Mouse (Mus musculus): ENCODE results near the gene Btg3. TPM values are rescaled to one million over a fixed set of nuclear protein-coding genes. Genes with fewer than 3 reads are reported as not detected.

Btg3 gene
- polyA plus RNA-seq, 1 experiment from 2014 or later = 7.6 TPM

DNA sequence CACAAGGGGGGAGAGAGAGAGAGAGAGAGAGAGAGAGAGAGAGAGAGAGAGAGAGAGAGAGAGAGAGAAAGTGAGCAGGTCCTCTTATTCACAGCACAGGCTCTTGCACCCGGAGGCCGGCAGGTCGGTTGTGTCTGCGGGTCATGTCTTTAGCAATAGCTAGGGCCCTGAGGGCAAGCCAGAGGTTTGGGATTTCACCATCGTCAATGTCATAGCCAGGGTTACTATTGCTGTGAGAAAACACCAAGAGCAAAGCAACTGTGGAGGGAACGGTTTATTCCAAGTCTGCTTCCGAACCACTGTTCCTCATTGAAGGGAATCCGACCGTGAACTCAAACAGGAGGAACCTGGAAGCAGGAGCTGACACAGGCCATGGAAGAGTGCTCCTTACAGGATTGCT is 80.9 kb downstream of the Btg3 start:
- no peaks in the 10 kb centered on the region for H3K36me3 ChIP-seq (ENCODE audit: control insufficient read depth, insufficient read depth)
- H3K4me1 ChIP-seq (ENCODE audit: control insufficient read depth, low read depth, low read length) = no peaks in the 10 kb centered on the region; the same call in none of the 2 replicates
- no peak overlapping the region for H3K4me2 ChIP-seq (ENCODE audit: low read depth, low read length)
- H3K4me3 ChIP-seq (ENCODE audit: low read depth, low read length) = no peak overlapping the region
- WGBS (ENCODE audit: insufficient replicate concordance) = 53% methylated on average over 9 of the region's 9 CpGs
- no peaks in the 10 kb centered on the region for H3K9me3 ChIP-seq (replicated peaks; ENCODE audit: control insufficient read depth, low read length)
- H3K9ac ChIP-seq (ENCODE audit: low read depth, low read length) = no peak overlapping the region
- H3K27me3 ChIP-seq (ENCODE audit: control insufficient read depth, insufficient read depth, low read depth, low read length) = peaks cover 3% of the 10 kb centered on the region
- ATAC-seq (ENCODE audit: low read depth) = peak; percentile 78
- H3K27ac ChIP-seq (ENCODE audit: low read length) = no peak overlapping the region

DNA sequence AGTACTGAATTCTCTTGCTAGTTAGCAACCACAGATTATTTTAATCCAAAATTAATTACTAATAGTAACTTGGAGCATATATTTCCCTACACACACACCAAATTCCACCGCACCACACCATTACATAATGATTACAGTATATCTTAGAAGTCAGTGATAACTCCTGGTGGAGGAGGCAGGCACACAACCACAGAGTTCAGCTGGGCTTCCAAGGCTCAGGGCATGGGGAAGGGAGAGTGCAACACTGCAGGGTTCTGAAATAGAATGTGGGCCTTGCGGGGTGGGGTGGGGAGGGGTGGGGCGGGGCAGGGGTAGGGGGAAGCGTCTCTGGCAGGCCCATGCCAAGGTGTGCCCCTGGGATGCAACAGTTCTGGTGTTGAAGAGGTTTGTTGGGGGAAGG is 81.4 kb downstream of the Btg3 start:
- no peak; the same call in 1 of the 2 replicates for ATAC-seq (ENCODE audit: low read depth)

DNA sequence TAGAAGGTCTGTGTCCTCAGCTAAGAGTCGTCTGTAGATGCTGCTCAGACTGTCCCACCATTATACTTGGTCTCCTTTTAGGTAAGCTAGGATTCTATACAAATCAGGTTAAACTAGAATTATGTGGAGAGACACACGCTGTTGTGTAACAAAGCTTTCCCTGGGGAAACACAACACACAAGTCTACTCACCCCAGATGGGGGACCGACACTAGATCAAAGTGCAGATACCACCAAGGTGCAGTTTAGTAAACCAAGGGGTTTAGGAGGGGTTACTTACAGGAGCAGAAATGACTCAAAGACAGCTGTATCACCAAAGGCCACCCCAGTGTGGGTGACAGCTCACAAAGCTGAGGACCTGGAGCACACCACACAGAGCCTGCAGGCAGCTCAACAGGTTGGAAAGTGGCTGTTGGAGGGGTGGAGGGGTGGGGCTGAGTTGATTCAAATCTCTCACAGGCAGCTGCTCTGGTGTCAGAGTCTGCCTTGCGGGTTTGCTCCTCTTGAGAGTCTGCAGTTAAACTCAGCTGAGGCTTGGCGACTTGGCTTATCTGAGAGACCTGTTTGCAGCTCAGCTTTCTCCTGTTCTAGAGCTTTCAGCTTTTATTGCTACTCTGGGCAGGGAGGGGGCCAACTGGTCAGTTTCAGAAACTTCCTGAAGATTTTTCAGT is 82.3 kb downstream of the Btg3 start:
- ATAC-seq (ENCODE audit: low read depth) = peak; percentile 64
- Histone ChIP-seq H3K9ac (ENCODE audit: low read depth, low read length) (no peak overlapping the region), H3K4me1 (ENCODE audit: control insufficient read depth, low read depth, low read length) (no peaks in the 10 kb centered on the region; the same call in none of the 2 replicates), H3K4me2 (ENCODE audit: low read depth, low read length) (no peak overlapping the region), H3K27ac (ENCODE audit: low read length) (no peak overlapping the region), H3K27me3 (ENCODE audit: control insufficient read depth, insufficient read depth, low read depth, low read length) (no peaks in the 10 kb centered on the region), H3K36me3 (ENCODE audit: control insufficient read depth, insufficient read depth) (no peaks in the 10 kb centered on the region), H3K9me3 (replicated peaks; ENCODE audit: control insufficient read depth, low read length) (no peaks in the 10 kb centered on the region), H3K4me3 (ENCODE audit: low read depth, low read length) (no peak overlapping the region)
- 31% methylated on average over 5 of the region's 5 CpGs for WGBS (ENCODE audit: insufficient replicate concordance)

More for the DNA sequence above, 81.4 kb downstream of the Btg3 start:
- WGBS (ENCODE audit: insufficient replicate concordance) = 35% methylated on average over 4 of the region's 4 CpGs
- H3K9ac ChIP-seq (ENCODE audit: low read depth, low read length) = no peak overlapping the region
- H3K27ac ChIP-seq (ENCODE audit: low read length) = no peak overlapping the region
- no peaks in the 10 kb centered on the region for H3K9me3 ChIP-seq (replicated peaks; ENCODE audit: control insufficient read depth, low read length)
- no peaks in the 10 kb centered on the region for H3K36me3 ChIP-seq (ENCODE audit: control insufficient read depth, insufficient read depth)
- H3K4me2 ChIP-seq (ENCODE audit: low read depth, low read length) = no peak overlapping the region
- H3K27me3 ChIP-seq (ENCODE audit: control insufficient read depth, insufficient read depth, low read depth, low read length) = no peaks in the 10 kb centered on the region
- H3K4me3 ChIP-seq (ENCODE audit: low read depth, low read length) = no peak overlapping the region
- no peaks in the 10 kb centered on the region; the same call in none of the 2 replicates for H3K4me1 ChIP-seq (ENCODE audit: control insufficient read depth, low read depth, low read length)

DNA sequence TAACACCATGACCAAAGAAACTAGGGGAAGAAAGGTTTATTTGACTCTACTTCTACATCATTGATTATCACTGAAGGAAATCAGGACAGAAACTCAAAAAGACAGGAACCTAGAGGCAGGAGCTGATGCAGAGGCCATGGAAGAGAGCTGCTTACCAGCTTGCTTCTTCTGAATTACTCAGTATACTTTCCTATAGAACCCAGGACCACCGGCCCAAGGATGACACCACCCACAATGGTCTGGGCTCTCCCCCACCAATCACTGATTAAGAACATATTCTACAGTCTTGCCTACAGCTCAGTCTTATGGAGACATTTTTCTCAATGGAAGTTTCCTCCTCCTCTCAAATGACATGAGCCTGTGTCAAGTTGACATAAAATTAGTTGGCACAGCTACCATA is 82.9 kb downstream of the Btg3 start:
- no peak overlapping the region for H3K27ac ChIP-seq (ENCODE audit: low read length)
- ATAC-seq (ENCODE audit: low read depth) = no peak
- WGBS (ENCODE audit: insufficient replicate concordance) = 77% methylated on average over 1 of the region's 1 CpGs
- no peaks in the 10 kb centered on the region for H3K27me3 ChIP-seq (ENCODE audit: control insufficient read depth, insufficient read depth, low read depth, low read length)
- no peak overlapping the region for H3K4me3 ChIP-seq (ENCODE audit: low read depth, low read length)
- no peaks in the 10 kb centered on the region for H3K9me3 ChIP-seq (replicated peaks; ENCODE audit: control insufficient read depth, low read length)
- no peaks in the 10 kb centered on the region for H3K36me3 ChIP-seq (ENCODE audit: control insufficient read depth, insufficient read depth)
- no peak overlapping the region for H3K9ac ChIP-seq (ENCODE audit: low read depth, low read length)
- H3K4me1 ChIP-seq (ENCODE audit: control insufficient read depth, low read depth, low read length) = no peaks in the 10 kb centered on the region; the same call in none of the 2 replicates
- no peak overlapping the region for H3K4me2 ChIP-seq (ENCODE audit: low read depth, low read length)

DNA sequence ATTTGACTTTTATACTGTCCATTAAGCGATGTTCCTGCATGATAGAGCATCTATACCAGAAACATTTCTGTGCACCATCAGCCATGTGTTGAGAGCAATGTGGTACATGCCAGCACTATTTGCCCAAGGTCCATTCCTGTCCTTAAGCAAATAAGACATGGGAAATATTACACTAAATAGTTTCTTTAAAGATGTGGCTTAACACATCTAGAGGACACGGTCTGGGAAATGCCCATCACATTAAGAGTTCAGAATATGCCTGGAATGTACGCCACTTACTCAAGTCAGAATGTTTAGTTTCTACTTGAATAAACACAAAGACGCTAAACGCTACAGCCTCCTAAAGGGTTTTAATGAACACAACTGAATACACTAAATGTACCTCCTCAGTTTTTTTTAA is 93.8 kb downstream of the Btg3 start:
- no peak for ATAC-seq (ENCODE audit: low read depth)
- no peaks in the 10 kb centered on the region for H3K36me3 ChIP-seq (ENCODE audit: control insufficient read depth, insufficient read depth)
- H3K27me3 ChIP-seq (ENCODE audit: control insufficient read depth, insufficient read depth, low read depth, low read length) = no peaks in the 10 kb centered on the region
- no peak overlapping the region for H3K9ac ChIP-seq (ENCODE audit: low read depth, low read length)
- no peak overlapping the region for H3K4me2 ChIP-seq (ENCODE audit: low read depth, low read length)
- 64% methylated on average over 5 of the region's 5 CpGs for WGBS (ENCODE audit: insufficient replicate concordance)
- H3K27ac ChIP-seq (ENCODE audit: low read length) = no peak overlapping the region
- no peaks in the 10 kb centered on the region for H3K4me1 ChIP-seq (ENCODE audit: control insufficient read depth, low read depth, low read length)
- no peaks in the 10 kb centered on the region for H3K9me3 ChIP-seq (replicated peaks; ENCODE audit: control insufficient read depth, low read length)
- H3K4me3 ChIP-seq (ENCODE audit: low read depth, low read length) = no peak overlapping the region

Other genes with a start within 250 kb of the Btg3 start
- 21.3 and 23.2 TPM in 2 replicates for gene Cxadr, start 75.7 kb downstream of the Btg3 start, polyA plus RNA-seq (2015; fragmentation: Nextera tagmentation; extraction: Ambion mirVana)
- gene D16Ertd472e, start 199.5 kb upstream of the Btg3 start, polyA plus RNA-seq (2015; fragmentation: Nextera tagmentation; extraction: Ambion mirVana) = 3.3 and 3.4 TPM in 2 replicates

Data from liver, embryonic 16.5 days (tissue).